Mouse (Mus musculus): ENCODE measurements around the gene Lrig1.

- TF ChIP-seq CTCF (IDR thresholded peaks at IDR 0.05; ENCODE audit: insufficient read depth, low read length): no peak
- TF ChIP-seq POLR2A (IDR thresholded peaks at IDR 0.05; ENCODE audit: borderline replicate concordance, extremely low read depth, low read depth, low read length): no peak
Observed at GRCm38 (mm10) chr6:94620287-94620686, 79.7 kb downstream of the Lrig1 start.
